Mouse (Mus musculus) gastrocnemius, postnatal 4 days (tissue): Measurements from ENCODE around the gene Gm4922. TPM values are rescaled to one million over a fixed set of nuclear protein-coding genes. Genes with fewer than 3 reads are reported as not detected.

ENCODE experiments used
- DNase-seq, 2 experiments: peaks; one replicate each; pipeline ENCODE4 v3.0.0; 2021 to 2022; ENCODE audit warnings: low spot score in 2 of 2, mixed read lengths in 2 of 2
- long read RNA-seq, 2 experiments: library from polyadenylated mRNA; stranded (forward); transcript quantifications; one replicate each; pipeline ENCODE4 v2.0.0; 2021
- total RNA-seq, 2 experiments: library from RNA; stranded (reverse); gene quantifications; 2 replicates each; pipeline ENCODE4 v1.2.3; 2021

Gm4922 gene
- not detected for total RNA-seq
- long read RNA-seq, experiment 1, result 0 reads
- long read RNA-seq, experiment 2, result 0 reads

GRCm38 (mm10) chr10:18786693-18787092 is at the start of gene Gm4922:
Gene Gm4922 (minus strand): TSS chr10:18786793.
- no peak for DNase-seq

DNA sequence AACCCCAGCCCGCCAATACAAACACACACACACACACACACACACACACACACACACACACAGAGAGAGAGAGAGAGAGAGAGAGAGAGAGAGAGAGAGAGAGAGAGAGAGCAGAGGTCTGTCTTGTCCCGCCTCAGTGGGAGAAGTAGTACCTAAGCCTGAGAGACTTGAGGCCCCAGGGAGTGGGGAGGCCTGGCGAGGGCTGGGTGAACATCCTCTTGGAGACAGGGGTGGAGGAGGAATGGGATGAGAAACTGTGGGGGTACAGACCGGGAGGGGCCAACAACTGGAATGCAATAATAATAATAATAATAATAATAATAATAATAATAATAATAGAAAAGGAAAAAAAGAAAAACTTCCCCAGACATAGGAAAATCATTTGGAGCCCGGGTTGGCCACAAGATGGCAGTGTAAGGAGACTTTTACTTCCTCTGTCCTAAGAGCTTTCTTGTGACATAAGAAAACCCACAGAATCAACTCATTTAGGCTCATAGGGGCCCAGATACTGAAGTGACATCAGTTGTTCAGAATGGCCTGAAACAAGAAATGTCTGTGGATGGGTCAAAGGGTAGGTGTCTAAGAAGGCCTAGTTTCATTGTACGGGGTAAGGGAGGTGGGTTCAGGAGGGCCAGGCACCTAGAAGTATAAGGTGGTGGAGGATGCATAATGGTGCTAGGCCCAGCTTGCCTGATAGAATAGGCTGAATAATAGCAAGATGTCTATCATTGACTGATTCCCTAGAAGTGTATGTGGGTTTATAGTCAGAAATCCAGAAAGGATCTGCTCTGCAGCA is 49.3 kb upstream of the Gm4922 start:
- DNase-seq, result no peak

GRCm38 (mm10) chr10:18834389-18834788 is 47.8 kb upstream of the Gm4922 start:
- no peak for DNase-seq

GRCm38 (mm10) chr10:18831823-18832222 is 45.2 kb upstream of the Gm4922 start:
- DNase-seq, result no peak

- DNase-seq, result no peak
These were observed 43.8 kb upstream of the Gm4922 start for GRCm38 (mm10) chr10:18830359-18830758.

DNA sequence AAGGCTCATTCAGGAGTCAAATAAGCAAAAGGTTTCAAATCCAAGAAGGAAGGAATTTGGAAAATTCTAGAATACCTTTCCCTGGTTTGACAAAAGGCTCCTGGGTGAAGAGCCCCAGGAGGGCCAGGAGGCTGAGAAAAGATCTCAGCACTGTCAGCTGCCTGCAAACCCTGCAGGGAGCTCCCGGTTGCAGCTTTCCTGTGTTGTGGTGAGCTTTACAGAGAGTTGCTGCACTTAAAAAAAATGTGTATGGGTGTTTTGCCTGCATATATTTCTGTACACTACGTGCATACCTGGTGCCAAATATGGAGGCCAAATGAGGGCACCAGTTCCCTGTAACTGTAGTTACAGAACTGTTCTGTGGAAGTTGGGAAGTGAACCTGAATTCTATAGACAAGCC is 41.3 kb upstream of the Gm4922 start:
- DNase-seq, result no peak

DNA sequence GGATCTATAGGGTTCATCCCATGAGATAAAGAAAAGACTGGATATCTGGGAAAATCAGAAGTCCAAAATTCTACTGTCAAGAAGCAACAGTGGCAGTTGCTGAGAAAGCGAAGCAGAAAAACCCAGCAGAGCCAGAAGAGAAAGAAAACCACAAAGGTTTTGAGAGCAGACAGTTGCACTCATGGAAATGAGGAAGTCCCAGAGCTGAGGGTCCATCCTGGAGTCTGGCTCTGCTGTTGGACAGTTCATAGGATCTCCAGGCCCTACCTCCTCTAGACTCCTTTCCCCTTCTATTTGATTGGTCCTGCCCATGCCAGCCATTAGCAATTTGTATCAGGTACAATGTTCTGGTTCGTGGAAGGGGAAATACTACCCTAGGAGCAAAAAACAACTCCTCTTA is 39.5 kb upstream of the Gm4922 start:
- DNase-seq, result no peak

DNA sequence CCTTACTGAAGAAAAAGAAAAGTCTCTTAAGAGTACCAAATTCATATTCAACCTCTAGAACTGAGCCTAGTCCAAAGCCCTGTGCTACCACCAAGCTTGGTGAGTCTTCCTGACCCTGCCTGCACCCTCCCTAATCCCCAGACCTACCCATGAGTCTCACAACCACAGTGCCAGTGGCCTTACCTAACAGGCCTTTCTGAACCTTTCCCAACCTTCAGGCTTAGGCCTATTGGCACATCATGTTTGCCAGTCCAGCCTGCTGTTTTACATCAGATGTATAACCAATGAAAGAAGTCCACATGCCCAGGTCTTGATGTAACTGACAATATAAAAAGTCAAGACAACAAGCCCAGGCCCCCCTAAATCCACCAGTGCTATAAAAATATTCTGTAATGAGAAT is 38.5 kb upstream of the Gm4922 start:
- no peak for DNase-seq

DNA sequence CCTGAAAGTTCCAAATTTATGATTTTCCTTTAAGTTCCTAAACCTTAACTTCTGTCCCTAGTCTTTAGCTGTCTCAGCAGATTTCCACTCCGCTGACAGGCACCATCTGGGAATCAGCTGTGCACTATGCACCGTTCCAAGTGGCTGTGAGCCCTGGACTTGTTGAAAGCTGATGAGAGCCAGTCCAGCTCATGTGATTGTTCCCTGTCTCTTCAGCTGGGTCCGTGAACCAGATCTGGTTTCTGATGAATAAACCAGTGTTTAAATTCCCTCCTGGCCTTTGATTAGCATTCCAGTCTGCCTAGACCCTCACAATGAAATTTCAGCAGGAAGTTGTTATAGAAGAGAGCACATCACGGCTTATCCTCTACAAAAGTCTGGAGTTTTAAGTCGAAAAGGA is 30.0 kb upstream of the Gm4922 start:
- DNase-seq, result peak; percentile 43 to 67

- no peak for DNase-seq
These were observed 25.2 kb upstream of the Gm4922 start for GRCm38 (mm10) chr10:18811751-18812150.

DNA sequence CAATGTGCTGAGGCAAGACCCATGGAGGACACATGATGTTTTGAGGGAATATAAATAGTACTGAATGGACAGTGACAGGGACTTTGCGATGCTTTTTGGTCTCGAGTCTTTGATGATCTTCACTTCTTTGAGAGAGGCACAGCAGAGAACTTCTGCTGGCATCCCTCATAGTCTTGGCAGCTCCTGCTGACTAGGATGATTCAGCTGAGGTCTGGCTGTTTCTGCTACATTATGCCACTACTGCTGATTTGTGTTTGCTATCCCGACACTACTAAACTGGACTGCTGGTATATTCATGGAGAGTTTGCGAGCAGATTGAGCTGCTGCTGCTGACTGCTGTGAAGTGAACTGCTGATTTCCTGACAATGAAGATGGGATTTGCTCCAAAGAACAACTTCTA is 3.5 kb upstream of the Gm4922 start:
- DNase-seq, result no peak

GRCm38 (mm10) chr10:18788601-18789000 is 2.0 kb upstream of the Gm4922 start:
- DNase-seq, result no peak

GRCm38 (mm10) chr10:18777546-18777945 is 9.0 kb downstream of the Gm4922 start:
- no peak for DNase-seq

DNA sequence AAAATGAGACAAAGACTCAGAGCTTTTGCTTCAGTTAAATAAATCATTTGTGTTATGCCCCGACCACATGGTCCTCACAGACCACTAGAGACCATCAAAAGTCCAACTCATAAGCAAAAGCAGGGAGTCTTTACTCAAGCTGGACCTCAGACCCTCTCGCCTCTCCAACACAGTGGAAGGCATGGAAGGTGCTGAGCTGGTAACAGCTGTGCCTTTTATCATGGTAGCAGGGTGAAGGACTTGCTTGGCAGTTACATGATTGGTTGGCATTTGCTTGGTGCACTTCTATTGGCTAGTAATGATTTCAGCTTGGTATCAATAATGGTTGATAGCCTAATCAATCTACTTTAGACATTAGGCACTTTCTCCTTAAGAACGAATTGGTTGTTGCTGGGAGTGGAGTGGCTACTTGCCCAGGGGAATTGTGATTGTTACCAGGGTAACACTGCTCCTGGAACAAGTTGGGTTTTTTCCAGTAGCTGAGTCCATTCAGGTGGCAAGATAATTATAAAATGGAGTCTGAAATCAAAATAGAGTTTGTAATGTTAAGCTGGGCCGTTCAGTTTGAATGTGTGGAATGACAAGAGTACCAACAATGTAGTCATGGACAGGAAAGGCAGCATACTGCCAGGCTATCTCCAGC is 13.9 kb downstream of the Gm4922 start:
- no peak for DNase-seq

GRCm38 (mm10) chr10:18769909-18770308 is 16.7 kb downstream of the Gm4922 start:
- DNase-seq, result no peak

GRCm38 (mm10) chr10:18760241-18760640 is 26.4 kb downstream of the Gm4922 start:
- DNase-seq, result peak in 1 of 2 experiments; percentile 40

DNA sequence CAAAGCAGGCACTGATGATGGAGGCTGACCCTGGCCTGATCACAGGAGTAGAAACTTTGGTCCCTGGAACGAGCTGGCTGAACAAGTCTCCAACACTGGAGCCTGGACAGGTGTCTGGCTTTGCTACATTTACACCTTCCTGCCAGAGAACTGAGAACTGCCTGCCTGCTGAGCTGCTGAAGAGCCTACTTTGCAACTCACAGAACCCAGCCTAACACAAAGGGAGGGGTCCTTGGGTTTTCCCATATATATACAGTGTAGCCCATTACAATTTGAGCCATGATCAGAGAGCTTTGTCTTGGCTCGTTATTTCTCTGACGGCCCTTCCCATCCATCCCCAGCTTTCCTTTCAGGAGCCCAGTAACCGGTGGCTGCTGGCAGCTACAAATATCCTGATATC is 36.5 kb downstream of the Gm4922 start:
- no peak for DNase-seq

GRCm38 (mm10) chr10:18743286-18744142 is 43.1 kb downstream of the Gm4922 start, which contains the start of gene Arfgef3:
Gene Arfgef3 (minus strand): TSS chr10:18743949.
- DNase-seq, result peak; percentile 32 to 51

- DNase-seq, result no peak
These were observed 44.5 kb downstream of the Gm4922 start for GRCm38 (mm10) chr10:18742086-18742485.

DNA sequence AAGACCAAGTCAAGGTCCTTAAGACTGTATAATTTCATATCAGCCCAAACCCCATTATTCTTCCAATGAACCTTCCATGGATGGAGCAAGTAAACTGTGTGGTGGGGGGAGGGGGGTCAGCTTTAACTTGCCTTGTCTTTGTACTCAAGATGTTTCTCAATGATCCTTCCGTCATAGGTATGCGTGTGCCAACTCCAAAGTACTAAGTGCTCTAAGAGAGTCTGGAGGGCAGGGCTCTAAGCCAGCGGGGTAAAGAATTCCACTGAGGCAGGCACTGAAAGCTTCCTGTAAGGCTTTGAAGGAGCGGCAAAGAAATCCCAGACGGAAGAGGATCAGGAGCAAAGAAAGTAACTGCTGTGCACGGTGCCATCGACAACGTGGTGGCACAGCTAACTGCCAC is 45.6 kb downstream of the Gm4922 start:
- no peak for DNase-seq
